Mouse (Mus musculus) forebrain, postnatal 0 days (tissue): ENCODE measurements at regions not wholly inside any gene's neighbourhood (a gene's known extent, or its start where the extent isn't known, plus 50 kb on each side); places are given as distances from the start of the nearest gene placed in this dataset.

ENCODE experiments used
- ATAC-seq: fragments of 200-750 bp; cut with Nextera tagmentation; 2 replicates; pipeline ENCODE4 v1.8.0; 2017; ENCODE audit warnings: mild to moderate bottlenecking, moderate library complexity
- DNase-seq: peaks from one replicate; pipeline ENCODE4 v3.0.0-alpha.2; 2015
- H3K27ac ChIP-seq: fragments of 300-500 bp; sonication (generic); 2 replicates; pipeline ENCODE4 v1.5.1; 2014; ENCODE audit warnings: low read depth, mild to moderate bottlenecking, antibody characterized with exemption, low read length, moderate library complexity, mixed read lengths
- H3K27me3 ChIP-seq: fragments of 300-500 bp; sonication (generic); 2 replicates; pipeline ENCODE4 v1.6.1; 2014; ENCODE audit warnings: mild to moderate bottlenecking, low read length, mixed read lengths; ENCODE audit not compliant: insufficient read depth
- H3K36me3 ChIP-seq: fragments of 300-500 bp; sonication (generic); 2 replicates; pipeline ENCODE4 v1.6.1; 2014; ENCODE audit warnings: mild to moderate bottlenecking, moderate library complexity; ENCODE audit not compliant: insufficient read depth
- H3K4me1 ChIP-seq: fragments of 300-500 bp; sonication (generic); 2 replicates; pipeline ENCODE4 v1.6.1; 2014; ENCODE audit warnings: antibody characterized with exemption; ENCODE audit not compliant: insufficient read depth
- H3K4me2 ChIP-seq: fragments of 300-500 bp; sonication (generic); 2 replicates; pipeline ENCODE4 v1.6.1; 2014; ENCODE audit warnings: low read depth, mild to moderate bottlenecking, moderate library complexity
- H3K4me3 ChIP-seq: fragments of 300-500 bp; sonication (generic); 2 replicates; pipeline ENCODE4 v1.5.1; 2014; ENCODE audit warnings: low read depth, low read length, mixed read lengths
- H3K9ac ChIP-seq: fragments of 300-500 bp; sonication (generic); 2 replicates; pipeline ENCODE4 v1.6.1; 2014; ENCODE audit warnings: mild to moderate bottlenecking
- H3K9me3 ChIP-seq: fragments of 300-500 bp; sonication (generic); 2 replicates; pipeline ENCODE4 v1.6.1; 2016; ENCODE audit warnings: low read length
- CTCF ChIP-seq: sonication (generic); IDR thresholded peaks from 2 replicates; pipeline ENCODE4 v1.5.1; 2016; ENCODE audit warnings: antibody characterized with exemption, control low read depth, low read depth
- WGBS: fragments of 180-500 bp; shearing (Covaris S2); extraction: QIAGEN DNeasy Blood & Tissue Kit; methylation state at CpG from one replicate; pipeline ENCODE4 v1.1.7; 2014; 5-methylcytosine and 5-hydroxymethylcytosine counted together

GRCm38 (mm10) chr1:12615303-12615702 is 1201.4 kb downstream of the A830018L16Rik start:
- H3K27me3 ChIP-seq, result no peaks in the 10 kb centered on the region
- H3K9ac ChIP-seq, result no peak overlapping the region
- H3K27ac ChIP-seq, result no peak overlapping the region
- no peaks in the 10 kb centered on the region for H3K4me1 ChIP-seq
- no peak overlapping the region for H3K4me3 ChIP-seq
- no peaks in the 10 kb centered on the region for H3K36me3 ChIP-seq
- TF ChIP-seq CTCF, result no peak
- no peak for ATAC-seq
- WGBS, result 82% methylated on average over 3 of the region's 3 CpGs
- no peak for DNase-seq
- no peak overlapping the region for H3K4me2 ChIP-seq
- no peaks in the 10 kb centered on the region for H3K9me3 ChIP-seq

DNA sequence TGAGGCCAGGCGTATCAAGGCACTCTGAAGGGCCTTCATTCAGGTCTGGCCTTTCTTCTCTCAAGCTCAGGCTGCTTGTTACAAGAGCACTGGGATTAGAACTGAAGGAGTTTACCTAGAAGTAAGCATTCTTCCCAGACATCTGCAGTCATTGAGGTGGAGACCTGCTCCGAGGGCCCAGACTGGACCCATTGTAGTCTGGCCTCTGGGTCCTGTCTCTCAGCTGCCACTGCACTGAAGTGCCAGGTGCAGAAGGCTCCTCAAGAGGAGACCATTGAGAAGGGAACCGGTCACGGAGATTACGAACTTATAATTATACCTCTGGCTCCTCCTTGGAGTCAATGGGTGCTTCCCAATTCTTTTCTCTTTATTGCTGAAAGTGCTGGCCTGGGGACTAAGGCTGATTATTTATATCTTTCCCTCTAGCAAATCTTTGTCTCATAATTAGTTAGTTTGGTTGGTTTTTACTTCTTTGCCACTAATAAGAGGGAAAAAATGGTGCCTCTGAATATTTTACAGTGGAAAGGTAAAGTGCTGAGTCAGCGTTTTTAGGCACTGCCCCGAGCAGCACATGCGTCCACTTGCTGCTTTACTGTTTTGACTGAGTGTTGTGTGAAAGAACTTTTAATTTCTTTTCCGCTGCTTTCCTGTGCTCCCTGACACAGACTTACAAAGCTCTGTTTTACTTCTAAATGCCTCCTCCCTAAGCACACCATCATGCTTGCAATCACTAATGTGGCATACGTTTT is 1202.0 kb downstream of the A830018L16Rik start:
- no peak for ATAC-seq
- Histone ChIP-seq H3K27ac (no peak overlapping the region), H3K9ac (no peak overlapping the region)

DNA sequence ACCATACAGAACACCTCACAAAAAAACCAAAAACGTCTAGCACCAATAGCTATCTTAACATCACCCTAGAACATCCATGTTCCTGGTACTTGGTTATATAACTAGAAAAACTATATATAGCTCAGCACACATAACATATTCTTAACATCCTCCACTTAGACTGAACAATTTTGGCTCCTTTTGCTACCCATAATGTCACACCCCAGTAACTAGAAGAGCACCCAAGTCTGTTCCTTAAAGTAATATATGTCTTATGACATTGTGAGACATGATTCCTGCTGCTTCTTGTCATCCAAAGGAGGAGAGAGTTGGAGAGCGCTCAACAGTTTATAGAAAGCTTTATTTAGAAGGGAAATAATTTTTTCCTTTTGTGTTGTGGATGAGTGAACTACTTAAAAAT is 1206.1 kb downstream of the A830018L16Rik start:
- ATAC-seq (peak; percentile 77), DNase-seq (no peak)
- Histone ChIP-seq H3K9me3 (no peaks in the 10 kb centered on the region), H3K9ac (no peak overlapping the region), H3K4me1 (no peaks in the 10 kb centered on the region), H3K27ac (no peak overlapping the region), H3K36me3 (no peaks in the 10 kb centered on the region), H3K27me3 (no peaks in the 10 kb centered on the region), H3K4me3 (no peak overlapping the region), H3K4me2 (no peak overlapping the region)
- TF ChIP-seq CTCF, result no peak
- WGBS, result 79% methylated on average over 2 of the region's 2 CpGs

More for the DNA sequence above, 1202.0 kb downstream of the A830018L16Rik start:
- 72% methylated on average over 10 of the region's 10 CpGs for WGBS
- DNase-seq, result no peak
- no peaks in the 10 kb centered on the region for H3K36me3 ChIP-seq
- H3K4me1 ChIP-seq, result no peaks in the 10 kb centered on the region
- no peak overlapping the region for H3K4me3 ChIP-seq
- H3K4me2 ChIP-seq, result no peak overlapping the region
- no peaks in the 10 kb centered on the region for H3K27me3 ChIP-seq
- TF ChIP-seq CTCF, result no peak
- H3K9me3 ChIP-seq, result no peaks in the 10 kb centered on the region

DNA sequence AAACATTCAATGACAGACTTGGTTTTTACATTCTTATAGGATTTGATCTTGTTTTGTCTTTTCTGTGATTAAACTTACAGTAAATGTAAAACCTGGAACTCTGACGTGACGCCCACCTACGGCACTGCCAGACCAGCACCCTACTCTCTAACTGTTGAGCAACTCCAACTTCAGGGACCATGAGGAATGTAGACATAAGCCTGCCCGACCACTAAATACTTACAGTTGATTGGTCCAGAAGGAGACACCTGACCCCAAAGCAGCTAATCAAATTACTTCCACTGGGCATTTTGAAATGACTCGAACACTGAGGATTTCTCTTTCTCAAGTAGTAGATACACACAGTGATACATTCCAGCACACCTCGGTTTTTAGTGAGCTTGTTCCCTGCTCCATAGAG is 1206.9 kb downstream of the A830018L16Rik start:
- Histone ChIP-seq H3K4me1 (no peaks in the 10 kb centered on the region), H3K36me3 (no peaks in the 10 kb centered on the region), H3K4me2 (no peak overlapping the region), H3K4me3 (no peak overlapping the region), H3K27me3 (no peaks in the 10 kb centered on the region), H3K9ac (no peak overlapping the region), H3K27ac (no peak overlapping the region), H3K9me3 (no peaks in the 10 kb centered on the region)
- no peak for TF ChIP-seq CTCF
- ATAC-seq, result no peak
- WGBS, result 85% methylated on average over 6 of the region's 6 CpGs
- DNase-seq, result no peak

- H3K27me3 ChIP-seq, result no peaks in the 10 kb centered on the region
- no peak for TF ChIP-seq CTCF
- no peak overlapping the region for H3K4me2 ChIP-seq
- no peak overlapping the region for H3K4me3 ChIP-seq
- no peaks in the 10 kb centered on the region for H3K4me1 ChIP-seq
- DNase-seq, result no peak
- 94% methylated on average over 4 of the region's 4 CpGs for WGBS
- H3K27ac ChIP-seq, result no peak overlapping the region
- no peaks in the 10 kb centered on the region for H3K9me3 ChIP-seq
- no peak for ATAC-seq
- H3K9ac ChIP-seq, result no peak overlapping the region
- H3K36me3 ChIP-seq, result no peaks in the 10 kb centered on the region
Observed at GRCm38 (mm10) chr1:12623158-12623557, 1209.3 kb downstream of the A830018L16Rik start.

- no peaks in the 10 kb centered on the region for H3K36me3 ChIP-seq
- H3K4me1 ChIP-seq, result no peaks in the 10 kb centered on the region
- no peak overlapping the region for H3K9ac ChIP-seq
- 91% methylated on average over 3 of the region's 3 CpGs for WGBS
- H3K27ac ChIP-seq, result no peak overlapping the region
- no peaks in the 10 kb centered on the region for H3K27me3 ChIP-seq
- ATAC-seq (no peak), DNase-seq (no peak)
- TF ChIP-seq CTCF, result no peak
- H3K9me3 ChIP-seq, result no peaks in the 10 kb centered on the region
- no peak overlapping the region for H3K4me3 ChIP-seq
- no peak overlapping the region for H3K4me2 ChIP-seq
Observed at GRCm38 (mm10) chr1:12633049-12633448, 1219.1 kb downstream of the A830018L16Rik start.

GRCm38 (mm10) chr1:12636326-12637147 is 1222.6 kb downstream of the A830018L16Rik start:
- ATAC-seq (no peak), DNase-seq (no peak)
- Histone ChIP-seq H3K4me1 (no peaks in the 10 kb centered on the region), H3K4me2 (no peak overlapping the region), H3K9ac (no peak overlapping the region), H3K36me3 (no peaks in the 10 kb centered on the region), H3K27ac (no peak overlapping the region), H3K27me3 (no peaks in the 10 kb centered on the region), H3K9me3 (no peaks in the 10 kb centered on the region), H3K4me3 (no peak overlapping the region)
- no peak for TF ChIP-seq CTCF
- WGBS, result 20% methylated on average over 9 of the region's 9 CpGs
